Mouse (Mus musculus): ENCODE results near the gene Phldb2. TPM values are rescaled to one million over a fixed set of nuclear protein-coding genes. Genes with fewer than 3 reads are reported as not detected.

The Phldb2 gene
- polyA plus RNA-seq, 1 experiment from 2014 or later: 90.1 TPM

DNA sequence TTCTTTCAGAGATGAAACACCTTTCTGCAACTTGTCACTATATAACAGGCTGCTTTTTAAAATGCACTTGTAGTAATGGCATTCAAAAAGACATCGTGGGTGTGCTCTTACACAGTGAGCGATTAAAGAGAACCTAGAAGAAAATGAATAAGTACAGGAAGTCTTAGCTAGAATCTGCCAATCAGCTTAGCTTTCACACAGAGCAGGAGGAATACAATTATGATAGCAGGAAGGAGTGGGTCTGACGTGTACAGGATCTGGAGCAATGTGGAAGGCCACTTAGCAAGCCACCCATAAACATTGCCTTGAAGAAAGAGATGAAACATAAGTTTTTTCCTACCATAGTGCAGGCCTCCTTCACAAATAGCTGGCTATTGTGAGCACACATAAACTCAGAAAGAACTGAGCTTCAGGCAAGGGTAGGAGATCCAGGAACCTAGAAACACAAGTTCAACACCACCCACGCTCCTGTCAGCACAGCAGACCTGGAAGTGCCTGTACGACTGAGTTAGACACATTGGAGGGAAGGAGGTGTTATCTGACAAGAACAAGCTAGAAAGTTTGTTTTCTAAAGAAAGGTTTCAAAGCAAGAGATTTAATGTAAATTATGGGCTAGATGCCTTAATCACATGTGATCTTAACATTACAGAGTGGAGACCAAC is 238.8 kb downstream of the Phldb2 start:
- WGBS: 75% methylated on average over 5 of the region's 5 CpGs
- no peak for ATAC-seq (ENCODE audit: low FRiP score, low TSS enrichment)
- Histone ChIP-seq H3K27ac (ENCODE audit: low read length) (no peak overlapping the region), H3K4me2 (replicated peaks; ENCODE audit: low read depth, low read length) (no peak overlapping the region), H3K9me3 (ENCODE audit: low read length) (peaks cover 6% of the 10 kb centered on the region; the same call in 1 of the 2 replicates), H3K9ac (replicated peaks; ENCODE audit: low read length) (no peak overlapping the region), H3K36me3 (ENCODE audit: insufficient read depth, low read length) (no peaks in the 10 kb centered on the region), H3K27me3 (ENCODE audit: insufficient read depth, low read length) (no peaks in the 10 kb centered on the region), H3K4me1 (ENCODE audit: insufficient read depth, low read length) (no peaks in the 10 kb centered on the region), H3K4me3 (ENCODE audit: low read length) (no peak overlapping the region)

DNA sequence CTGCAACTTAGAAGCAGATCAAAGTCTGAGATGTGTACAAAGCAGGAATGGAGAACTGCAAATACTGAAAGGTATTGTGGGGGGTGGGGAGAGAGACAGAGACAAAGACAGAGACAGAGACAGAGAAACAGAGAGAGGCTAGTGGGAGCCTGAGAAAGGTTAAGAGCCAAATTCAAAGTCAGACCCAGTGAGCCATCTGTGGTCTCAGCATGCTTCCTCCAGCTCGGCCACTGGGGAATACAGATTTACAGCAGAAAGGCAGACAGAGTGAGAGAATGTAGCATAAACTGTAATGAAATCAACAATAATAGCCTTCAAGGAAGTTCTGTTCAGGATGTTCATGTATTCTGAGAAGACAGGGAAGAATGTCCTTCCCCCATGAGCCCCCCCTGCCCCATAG is 239.5 kb downstream of the Phldb2 start:
- H3K9ac ChIP-seq (replicated peaks; ENCODE audit: low read length): no peak overlapping the region
- no peaks in the 10 kb centered on the region for H3K36me3 ChIP-seq (ENCODE audit: insufficient read depth, low read length)
- H3K9me3 ChIP-seq (ENCODE audit: low read length): peaks cover 6% of the 10 kb centered on the region; the same call in 1 of the 2 replicates
- H3K4me2 ChIP-seq (replicated peaks; ENCODE audit: low read depth, low read length): no peak overlapping the region
- H3K4me3 ChIP-seq (ENCODE audit: low read length): no peak overlapping the region
- no peak overlapping the region for H3K27ac ChIP-seq (ENCODE audit: low read length)
- no peak for ATAC-seq (ENCODE audit: low FRiP score, low TSS enrichment)
- no peaks in the 10 kb centered on the region for H3K4me1 ChIP-seq (ENCODE audit: insufficient read depth, low read length)
- no peaks in the 10 kb centered on the region for H3K27me3 ChIP-seq (ENCODE audit: insufficient read depth, low read length)
- WGBS: 74% methylated on average over 1 of the region's 1 CpGs

DNA sequence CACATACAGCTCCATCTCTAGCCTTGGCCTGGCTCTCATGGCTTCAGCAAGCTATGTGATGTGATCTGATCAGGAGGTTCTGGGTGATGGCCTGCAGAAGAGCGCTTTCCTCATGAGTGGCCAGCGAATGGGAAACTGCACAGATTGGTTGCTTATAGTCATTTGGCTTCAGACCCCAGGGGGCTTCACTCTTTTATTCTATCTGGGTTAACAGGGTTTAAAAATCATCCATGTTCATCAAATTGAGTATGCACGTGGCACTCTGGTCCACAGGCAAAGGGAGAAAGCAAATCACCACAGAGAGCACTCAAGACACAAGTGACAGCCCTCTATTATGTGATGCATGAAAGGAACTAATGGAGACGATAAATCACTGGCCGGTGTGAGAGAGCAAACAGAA is 240.1 kb downstream of the Phldb2 start:
- Histone ChIP-seq H3K27me3 (ENCODE audit: insufficient read depth, low read length) (no peaks in the 10 kb centered on the region), H3K9me3 (ENCODE audit: low read length) (peaks cover 6% of the 10 kb centered on the region; the same call in 1 of the 2 replicates), H3K4me3 (ENCODE audit: low read length) (no peak overlapping the region), H3K4me1 (ENCODE audit: insufficient read depth, low read length) (no peaks in the 10 kb centered on the region), H3K4me2 (replicated peaks; ENCODE audit: low read depth, low read length) (no peak overlapping the region), H3K27ac (ENCODE audit: low read length) (no peak overlapping the region), H3K9ac (replicated peaks; ENCODE audit: low read length) (no peak overlapping the region), H3K36me3 (ENCODE audit: insufficient read depth, low read length) (no peaks in the 10 kb centered on the region)
- ATAC-seq (ENCODE audit: low FRiP score, low TSS enrichment): no peak
- WGBS: 84% methylated on average over 4 of the region's 5 CpGs

DNA sequence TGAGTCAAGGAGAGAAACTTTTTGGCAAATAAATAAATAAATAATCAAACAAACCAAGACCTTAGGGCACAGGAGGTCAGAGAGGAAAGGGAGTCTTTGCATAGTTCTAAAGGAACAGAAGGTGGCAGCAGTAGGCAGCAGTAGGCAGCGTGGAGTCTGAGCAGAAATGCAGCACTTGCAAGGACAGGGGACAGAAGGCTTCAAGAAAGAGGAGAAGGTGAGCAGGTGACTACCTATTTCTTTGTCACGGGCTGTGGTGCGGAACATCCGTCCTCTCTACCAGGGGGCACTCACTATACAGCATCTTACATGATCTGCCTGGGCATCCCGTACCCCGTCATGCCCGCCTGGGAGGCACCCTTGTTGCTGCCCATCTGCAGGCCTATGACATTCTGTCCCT is 242.1 kb downstream of the Phldb2 start:
- peak; percentile 71 for ATAC-seq (ENCODE audit: low FRiP score, low TSS enrichment)
- no peaks in the 10 kb centered on the region for H3K4me1 ChIP-seq (ENCODE audit: insufficient read depth, low read length)
- H3K9ac ChIP-seq (replicated peaks; ENCODE audit: low read length): no peak overlapping the region
- 60% methylated on average over 7 of the region's 7 CpGs for WGBS
- no peaks in the 10 kb centered on the region for H3K36me3 ChIP-seq (ENCODE audit: insufficient read depth, low read length)
- H3K9me3 ChIP-seq (ENCODE audit: low read length): peaks cover 6% of the 10 kb centered on the region; the same call in 1 of the 2 replicates
- no peak overlapping the region for H3K27ac ChIP-seq (ENCODE audit: low read length)
- no peaks in the 10 kb centered on the region for H3K27me3 ChIP-seq (ENCODE audit: insufficient read depth, low read length)
- H3K4me2 ChIP-seq (replicated peaks; ENCODE audit: low read depth, low read length): no peak overlapping the region
- H3K4me3 ChIP-seq (ENCODE audit: low read length): no peak overlapping the region

DNA sequence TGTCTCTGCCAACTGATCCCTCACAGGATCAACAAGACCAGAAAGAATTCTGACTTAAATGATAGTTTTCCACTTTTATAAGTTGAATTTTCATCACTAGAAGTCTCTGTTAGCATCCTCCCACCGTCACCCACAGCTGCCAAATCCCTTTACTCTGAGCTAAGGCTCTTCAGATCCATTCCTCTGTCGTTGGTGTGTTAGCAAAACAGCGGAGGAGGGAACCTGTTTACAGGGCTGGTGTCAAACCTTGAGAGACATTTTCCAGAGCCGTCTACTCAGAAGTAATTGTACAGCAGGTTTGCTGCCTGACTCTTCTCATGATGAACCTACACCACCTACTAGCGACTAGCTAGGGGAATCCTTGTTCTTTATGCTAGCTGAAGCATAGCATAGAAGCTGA is 254.1 kb downstream of the Phldb2 start:
- H3K27me3 ChIP-seq (ENCODE audit: insufficient read depth, low read length): no peaks in the 10 kb centered on the region
- H3K27ac ChIP-seq (ENCODE audit: low read length): no peak overlapping the region
- no peaks in the 10 kb centered on the region for H3K4me1 ChIP-seq (ENCODE audit: insufficient read depth, low read length)
- no peak overlapping the region for H3K9ac ChIP-seq (replicated peaks; ENCODE audit: low read length)
- no peaks in the 10 kb centered on the region for H3K36me3 ChIP-seq (ENCODE audit: insufficient read depth, low read length)
- 68% methylated on average over 5 of the region's 5 CpGs for WGBS
- H3K4me2 ChIP-seq (replicated peaks; ENCODE audit: low read depth, low read length): no peak overlapping the region
- no peak overlapping the region for H3K4me3 ChIP-seq (ENCODE audit: low read length)
- ATAC-seq (ENCODE audit: low FRiP score, low TSS enrichment): no peak
- H3K9me3 ChIP-seq (ENCODE audit: low read length): no peaks in the 10 kb centered on the region

DNA sequence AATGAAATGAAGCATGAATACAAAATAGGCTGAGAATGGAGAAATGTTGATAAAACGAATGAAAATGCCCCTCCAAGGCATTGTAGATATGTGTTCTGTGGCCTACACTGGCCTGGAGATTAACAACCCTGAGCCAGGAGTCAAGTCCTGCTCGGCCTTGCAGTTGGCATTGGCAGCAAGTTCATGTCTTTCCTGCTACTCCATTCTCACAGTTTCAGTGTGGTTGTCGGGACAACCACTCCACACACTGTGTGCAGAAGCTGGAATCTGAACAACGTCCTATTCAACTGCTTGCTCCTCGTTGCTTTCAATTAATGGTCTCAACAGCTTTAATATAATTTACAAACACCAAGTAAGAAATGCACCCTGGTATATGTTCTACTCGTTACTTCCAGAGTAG is 255.4 kb downstream of the Phldb2 start:
- Histone ChIP-seq H3K4me1 (ENCODE audit: insufficient read depth, low read length) (no peaks in the 10 kb centered on the region), H3K36me3 (ENCODE audit: insufficient read depth, low read length) (no peaks in the 10 kb centered on the region), H3K9ac (replicated peaks; ENCODE audit: low read length) (no peak overlapping the region), H3K4me3 (ENCODE audit: low read length) (no peak overlapping the region), H3K9me3 (ENCODE audit: low read length) (no peaks in the 10 kb centered on the region), H3K27me3 (ENCODE audit: insufficient read depth, low read length) (no peaks in the 10 kb centered on the region), H3K4me2 (replicated peaks; ENCODE audit: low read depth, low read length) (no peak overlapping the region), H3K27ac (ENCODE audit: low read length) (no peak overlapping the region)
- ATAC-seq (ENCODE audit: low FRiP score, low TSS enrichment): no peak
- WGBS: 80% methylated on average over 6 of the region's 6 CpGs

Other genes starting within 250 kb of the Phldb2 start
- 6.8 and 9.3 TPM in 2 replicates for gene Tagln3, start 229.0 kb downstream of the Phldb2 start, polyA plus RNA-seq (2015; fragmentation: Nextera tagmentation; extraction: Ambion mirVana)
- gene Abhd10, start 210.6 kb downstream of the Phldb2 start, polyA plus RNA-seq (2015; fragmentation: Nextera tagmentation; extraction: Ambion mirVana): 36.4 and 36.7 TPM in 2 replicates
- 1.4 and 1.5 TPM in 2 replicates for gene Plcxd2, start 56.6 kb upstream of the Phldb2 start, polyA plus RNA-seq (2015; fragmentation: Nextera tagmentation; extraction: Ambion mirVana)
- not detected in 2 replicates for gene Cd96, start 166.7 kb upstream of the Phldb2 start, polyA plus RNA-seq (2015; fragmentation: Nextera tagmentation; extraction: Ambion mirVana)
- 2.4 and 7.0 TPM in 2 replicates for gene Gm4737, start 201.5 kb upstream of the Phldb2 start, polyA plus RNA-seq (2015; fragmentation: Nextera tagmentation; extraction: Ambion mirVana)

All from kidney, embryonic 16.5 days (tissue).